Mouse (Mus musculus) layer of hippocampus, adult 8-10 months (tissue): ENCODE measurements around the gene Zbtb16. TPM values are rescaled to one million over a fixed set of nuclear protein-coding genes. Genes with fewer than 3 reads are reported as not detected.

Source experiments
- DNase-seq, 2 experiments: peaks; one replicate each; pipeline ENCODE4 v3.0.0; 2022; ENCODE audit warnings: low spot score in 2 of 2
- total RNA-seq, 4 experiments: library from RNA; stranded (reverse); gene quantifications; 2 replicates each; pipeline ENCODE4 v1.2.4; 2022

Gene Zbtb16
- total RNA-seq, 4 experiments from 2014 or later, result 118 to 146 (median 137) TPM

DNA sequence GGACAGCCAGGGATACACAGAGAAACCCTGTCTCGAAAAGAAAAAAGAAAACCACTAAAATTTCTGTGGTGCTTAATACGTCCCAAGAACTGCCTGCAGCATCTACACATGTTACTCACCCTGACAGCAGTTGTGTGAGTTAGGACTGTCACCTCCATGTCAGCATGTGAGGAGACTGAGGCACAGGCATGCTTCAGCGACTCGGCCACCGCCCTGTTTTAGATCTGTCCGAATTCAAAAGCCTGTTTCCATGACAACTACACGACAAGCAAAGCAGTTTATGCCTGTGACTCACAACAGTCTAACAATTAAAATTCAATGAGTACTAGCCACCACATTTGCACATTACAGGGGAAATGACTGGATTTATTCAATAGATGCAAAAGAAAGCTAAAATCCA is 228.6 kb downstream of the Zbtb16 start:
- DNase-seq, result no peak

DNA sequence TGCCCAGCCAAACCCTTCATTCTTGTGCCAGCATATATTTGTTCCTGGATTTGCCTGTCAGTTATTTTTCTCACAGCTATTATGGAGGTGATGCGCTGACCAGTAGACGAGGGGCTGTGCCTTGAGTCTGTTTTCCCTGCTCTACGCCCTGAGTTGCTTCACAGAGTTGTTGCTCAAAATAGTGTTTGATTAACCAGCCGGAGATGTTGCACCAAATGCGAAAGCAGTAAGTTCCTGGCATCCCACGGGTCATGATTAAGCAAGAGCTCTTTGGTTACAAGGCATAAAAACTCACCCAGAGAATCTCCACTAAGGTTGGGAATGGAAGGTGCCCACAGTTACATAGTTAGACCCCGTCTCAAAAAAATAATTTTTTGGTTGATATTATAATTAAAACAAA is 229.9 kb downstream of the Zbtb16 start:
- no peak for DNase-seq

DNA sequence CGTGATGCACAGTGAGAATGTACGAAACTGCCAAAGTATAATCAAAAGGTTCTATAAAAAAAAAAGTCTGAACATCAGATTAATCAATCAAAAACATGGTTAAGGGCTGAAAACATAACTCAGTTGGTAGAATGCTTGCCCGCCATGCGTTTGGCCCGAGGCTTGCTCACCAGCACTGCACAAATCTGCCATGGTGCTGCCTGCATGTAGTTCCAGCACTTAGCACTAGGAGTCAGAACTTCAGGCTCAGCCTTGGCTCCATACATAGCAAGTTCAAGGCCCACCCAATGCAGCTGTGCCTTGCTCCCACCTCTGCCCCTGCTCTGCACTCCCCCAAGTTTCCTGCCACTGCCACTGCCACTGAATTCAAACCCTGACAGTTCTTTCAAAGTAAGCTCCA is 230.3 kb downstream of the Zbtb16 start:
- no peak for DNase-seq

DNA sequence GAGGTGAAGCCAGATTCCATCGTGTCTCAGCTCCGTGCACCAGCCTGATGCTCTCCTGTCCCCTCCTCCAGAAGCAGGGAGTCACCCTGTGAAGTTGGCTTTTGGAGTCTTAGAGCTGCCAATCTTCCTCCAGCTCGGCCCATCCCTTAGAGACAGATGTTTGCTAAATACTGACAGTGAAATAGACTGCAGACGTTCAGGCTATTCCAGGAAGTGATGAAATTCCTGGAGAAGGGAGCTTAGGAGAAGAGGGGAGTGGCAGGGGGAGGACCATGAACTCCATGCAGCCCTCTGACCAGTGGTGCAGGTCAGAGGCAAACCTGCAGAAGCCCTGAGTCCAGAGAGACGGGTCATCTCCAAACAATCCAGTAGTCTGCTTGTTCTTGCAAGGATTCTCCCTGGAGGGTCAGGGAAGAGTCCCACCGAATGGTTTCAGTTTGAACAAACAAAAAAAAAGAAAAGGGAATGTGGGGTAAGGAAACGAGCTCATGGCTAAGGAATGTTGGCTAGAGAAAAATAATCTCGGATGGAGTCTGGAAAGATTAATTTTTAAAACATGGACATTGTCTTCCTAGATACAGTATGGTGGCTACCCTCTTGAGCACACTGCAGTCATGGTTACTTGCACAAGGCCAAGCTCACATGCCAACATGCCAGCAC is 231.0 kb downstream of the Zbtb16 start, which contains the start of gene Nnmt:
Nnmt (minus strand) TSS at position 215 of the 660 bp plus-strand sequence.
- no peak for DNase-seq

Other genes with a start within 250 kb of the Zbtb16 start
- gene Nnmt, start 231.1 kb downstream of the Zbtb16 start, total RNA-seq, result 1 to 10 TPM; 1.5 to 2.9 (median 2.6) TPM
- gene Htr3a, start 74.9 kb upstream of the Zbtb16 start, total RNA-seq, result 10 to 100 TPM; 12.0 to 16.6 (median 13.9) TPM
- gene Htr3b, start 128.8 kb upstream of the Zbtb16 start, total RNA-seq, result not detected
- 10 to 100 TPM; 35.2 to 40.7 (median 35.6) TPM for gene Usp28, start 149.2 kb upstream of the Zbtb16 start, total RNA-seq
- gene Zw10, start 219.4 kb upstream of the Zbtb16 start, total RNA-seq, result 10 to 100 TPM; 16.4 to 21.8 (median 17.6) TPM
- 1 to 10 TPM; 1.2 to 2.8 (median 2.3) TPM for gene Tmprss5, start 245.0 kb upstream of the Zbtb16 start, total RNA-seq